Mouse (Mus musculus): ENCODE measurements around the gene Tbc1d1. TPM values are rescaled to one million over a fixed set of nuclear protein-coding genes. Genes with fewer than 3 reads are reported as not detected.

Tbc1d1 gene
- polyA plus RNA-seq, 1 experiment from 2014 or later, result 32.3 TPM

DNA sequence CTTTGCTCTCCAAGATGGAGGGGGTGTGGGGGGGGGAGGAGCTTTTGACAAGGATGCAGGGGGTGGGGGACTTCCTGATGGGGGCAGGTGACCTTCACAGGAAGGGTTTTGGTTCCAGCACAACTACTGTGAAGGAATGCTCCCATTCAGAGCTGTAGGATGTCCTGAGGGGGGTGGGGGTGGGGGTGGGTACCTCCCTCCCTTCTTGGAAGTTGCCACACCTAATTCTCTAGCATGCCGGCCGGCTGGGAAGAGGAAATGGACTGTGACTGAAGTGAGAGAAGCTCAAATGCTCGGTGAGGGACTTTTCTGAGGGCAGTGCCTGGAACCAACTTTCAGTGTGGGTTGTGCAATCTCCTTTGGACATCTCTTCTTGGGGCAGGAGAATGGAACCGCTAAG, 235.2 kb downstream of the Tbc1d1 start:
- H3K27ac ChIP-seq (ENCODE audit: low read length), result no peak overlapping the region
- H3K9me3 ChIP-seq (ENCODE audit: control insufficient read depth, low read length), result no peaks in the 10 kb centered on the region
- peaks cover 29% of the 10 kb centered on the region for H3K4me1 ChIP-seq (ENCODE audit: control insufficient read depth, insufficient read depth, low read length)
- H3K27me3 ChIP-seq (replicated peaks; ENCODE audit: control insufficient read depth, insufficient read depth, low read length), result no peaks in the 10 kb centered on the region
- H3K9ac ChIP-seq (ENCODE audit: low read depth, low read length), result no peak overlapping the region
- WGBS, result 37% methylated on average over 4 of the region's 4 CpGs
- ATAC-seq, result peak; percentile 47
- no peaks in the 10 kb centered on the region for H3K36me3 ChIP-seq (ENCODE audit: control insufficient read depth, insufficient read depth, low read length)
- H3K4me2 ChIP-seq (ENCODE audit: low read depth, low read length), result no peak overlapping the region
- no peak overlapping the region for H3K4me3 ChIP-seq (ENCODE audit: low read length)

DNA sequence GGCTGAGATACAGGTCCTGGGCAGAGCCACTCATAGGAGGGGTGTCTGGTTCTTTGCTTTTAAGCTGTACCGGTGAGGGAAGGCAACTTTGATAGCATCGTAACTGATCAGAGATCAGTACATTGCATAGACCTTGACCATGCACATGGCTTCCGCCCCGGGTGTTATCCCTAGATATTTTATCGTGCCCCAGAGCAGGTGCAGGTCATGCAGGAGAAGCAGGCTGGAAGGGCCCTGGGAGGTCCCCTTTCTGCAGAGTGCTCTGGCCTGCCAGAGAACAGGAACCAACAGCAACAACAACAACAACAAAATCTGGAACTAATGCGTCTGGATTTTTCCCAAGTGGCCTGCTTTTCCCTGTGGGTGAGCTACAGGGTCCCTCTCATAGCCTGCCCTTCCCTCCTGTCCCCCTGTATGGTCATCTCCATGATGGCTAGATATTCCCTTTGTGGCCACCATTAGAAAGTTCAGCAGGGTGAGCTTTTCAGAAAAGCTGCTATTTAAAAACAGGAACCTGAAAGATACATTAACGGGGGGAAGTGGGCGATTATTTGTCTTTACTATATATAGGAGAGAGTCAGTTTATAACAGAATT, 236.4 kb downstream of the Tbc1d1 start:
- Histone ChIP-seq H3K4me1 (ENCODE audit: control insufficient read depth, insufficient read depth, low read length) (peaks cover 29% of the 10 kb centered on the region), H3K4me3 (ENCODE audit: low read length) (no peak overlapping the region), H3K9me3 (ENCODE audit: control insufficient read depth, low read length) (no peaks in the 10 kb centered on the region), H3K36me3 (ENCODE audit: control insufficient read depth, insufficient read depth, low read length) (no peaks in the 10 kb centered on the region), H3K4me2 (ENCODE audit: low read depth, low read length) (no peak overlapping the region), H3K27me3 (replicated peaks; ENCODE audit: control insufficient read depth, insufficient read depth, low read length) (no peaks in the 10 kb centered on the region), H3K27ac (ENCODE audit: low read length) (no peak overlapping the region), H3K9ac (ENCODE audit: low read depth, low read length) (no peak overlapping the region)
- 79% methylated on average over 8 of the region's 8 CpGs for WGBS
- ATAC-seq, result no peak

DNA sequence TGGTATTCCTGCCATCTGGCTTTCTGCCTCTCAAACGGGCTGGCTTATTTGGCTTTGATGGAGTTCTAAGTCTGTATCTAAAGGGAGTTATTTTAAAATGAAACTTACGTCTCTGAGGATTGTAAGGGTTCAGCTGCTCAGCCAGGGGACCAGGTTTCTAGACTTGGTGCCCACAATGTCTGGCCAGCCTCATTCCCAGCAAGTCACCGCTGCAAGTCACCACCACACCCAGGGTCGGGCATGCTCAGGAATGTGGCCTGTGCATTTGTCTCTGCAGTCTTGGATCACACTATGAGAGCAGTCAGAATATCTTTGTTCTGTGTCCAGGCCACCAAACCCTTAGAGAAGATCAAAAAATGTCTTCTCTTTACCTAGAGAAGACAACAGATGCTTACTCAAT, 237.4 kb downstream of the Tbc1d1 start:
- H3K27ac ChIP-seq (ENCODE audit: low read length), result no peak overlapping the region
- H3K27me3 ChIP-seq (replicated peaks; ENCODE audit: control insufficient read depth, insufficient read depth, low read length), result no peaks in the 10 kb centered on the region
- ATAC-seq, result no peak
- peaks cover 28% of the 10 kb centered on the region for H3K4me1 ChIP-seq (ENCODE audit: control insufficient read depth, insufficient read depth, low read length)
- 82% methylated on average over 4 of the region's 4 CpGs for WGBS
- H3K9me3 ChIP-seq (ENCODE audit: control insufficient read depth, low read length), result no peaks in the 10 kb centered on the region
- no peak overlapping the region for H3K4me2 ChIP-seq (ENCODE audit: low read depth, low read length)
- H3K36me3 ChIP-seq (ENCODE audit: control insufficient read depth, insufficient read depth, low read length), result no peaks in the 10 kb centered on the region
- no peak overlapping the region for H3K4me3 ChIP-seq (ENCODE audit: low read length)
- no peak overlapping the region for H3K9ac ChIP-seq (ENCODE audit: low read depth, low read length)

DNA sequence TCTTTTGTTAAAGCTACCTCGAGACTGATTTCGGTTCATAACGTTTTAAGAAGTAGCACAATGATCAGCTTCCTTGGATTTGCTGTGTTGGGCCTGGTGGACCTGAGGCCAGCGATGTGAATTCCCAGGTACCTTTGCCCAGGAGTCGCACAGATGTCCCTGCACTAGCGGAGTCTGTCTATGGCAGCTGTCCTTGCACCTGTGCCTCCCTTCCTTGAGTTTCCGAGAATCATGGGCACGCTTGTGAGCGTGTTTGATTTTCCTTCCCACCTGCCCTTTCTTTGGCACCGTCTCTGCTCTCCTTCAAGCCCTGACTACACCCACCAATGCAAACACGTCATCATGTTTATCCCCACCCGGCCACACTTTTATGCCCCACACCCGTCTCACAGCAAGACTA, 242.1 kb downstream of the Tbc1d1 start:
- Histone ChIP-seq H3K4me2 (ENCODE audit: low read depth, low read length) (no peak overlapping the region), H3K27ac (ENCODE audit: low read length) (no peak overlapping the region), H3K9me3 (ENCODE audit: control insufficient read depth, low read length) (no peaks in the 10 kb centered on the region), H3K4me1 (ENCODE audit: control insufficient read depth, insufficient read depth, low read length) (no peaks in the 10 kb centered on the region), H3K36me3 (ENCODE audit: control insufficient read depth, insufficient read depth, low read length) (no peaks in the 10 kb centered on the region), H3K4me3 (ENCODE audit: low read length) (no peak overlapping the region), H3K27me3 (replicated peaks; ENCODE audit: control insufficient read depth, insufficient read depth, low read length) (no peaks in the 10 kb centered on the region), H3K9ac (ENCODE audit: low read depth, low read length) (no peak overlapping the region)
- 79% methylated on average over 13 of the region's 13 CpGs for WGBS
- ATAC-seq, result no peak

DNA sequence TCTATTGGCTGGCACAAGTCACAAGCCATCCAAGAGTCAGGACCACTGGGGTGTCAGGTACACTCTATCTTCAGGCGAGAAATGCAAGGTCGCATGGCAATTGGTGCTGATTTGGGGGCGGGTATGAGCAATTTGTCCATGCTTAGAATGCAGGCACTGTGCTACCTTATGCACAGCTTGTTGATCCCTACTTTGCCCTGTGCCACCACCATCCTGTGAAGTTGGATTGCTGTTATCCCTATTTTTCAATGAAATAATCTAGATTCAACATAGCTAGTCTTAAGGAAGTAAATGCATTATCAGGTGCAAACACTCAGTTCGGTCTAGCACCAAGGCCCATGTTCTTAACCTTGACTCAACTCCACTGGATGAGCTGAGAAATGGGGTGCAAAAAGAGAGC, 244.6 kb downstream of the Tbc1d1 start:
- Histone ChIP-seq H3K27me3 (replicated peaks; ENCODE audit: control insufficient read depth, insufficient read depth, low read length) (no peaks in the 10 kb centered on the region), H3K4me3 (ENCODE audit: low read length) (no peak overlapping the region), H3K27ac (ENCODE audit: low read length) (no peak overlapping the region), H3K9me3 (ENCODE audit: control insufficient read depth, low read length) (no peaks in the 10 kb centered on the region), H3K4me1 (ENCODE audit: control insufficient read depth, insufficient read depth, low read length) (peaks cover 6% of the 10 kb centered on the region), H3K4me2 (ENCODE audit: low read depth, low read length) (no peak overlapping the region), H3K36me3 (ENCODE audit: control insufficient read depth, insufficient read depth, low read length) (no peaks in the 10 kb centered on the region), H3K9ac (ENCODE audit: low read depth, low read length) (no peak overlapping the region)
- ATAC-seq, result no peak
- 92% methylated on average over 4 of the region's 4 CpGs for WGBS

Small RNAs within 50 kb of the gene (microRNA-seq; reads per million reads assigned to microRNA genes)
- not detected for gene Gm22395

Other genes starting within 250 kb of the Tbc1d1 start
- gene Rell1, start 187.4 kb upstream of the Tbc1d1 start, polyA plus RNA-seq (2015; fragmentation: Nextera tagmentation; extraction: Ambion mirVana), result 14.7 and 16.4 TPM in 2 replicates
- 37.6 and 38.5 TPM in 2 replicates for gene Pgm2, start 63.4 kb upstream of the Tbc1d1 start, polyA plus RNA-seq (2015; fragmentation: Nextera tagmentation; extraction: Ambion mirVana)

Data from intestine, embryonic 16.5 days (tissue).